Mouse (Mus musculus) heart, postnatal 0 days (tissue): ENCODE measurements at regions not wholly inside any gene's neighbourhood (a gene's known extent, or its start where the extent isn't known, plus 50 kb on each side); places are given as distances from the start of the nearest gene placed in this dataset.

Experiments
- ATAC-seq: fragments of 200-750 bp; cut with Nextera tagmentation; 2 replicates; pipeline ENCODE4 v1.8.0; 2017; ENCODE audit warnings: low read depth, moderate number of reproducible peaks, moderate library complexity; ENCODE audit not compliant: insufficient read depth
- DNase-seq: peaks from one replicate; pipeline ENCODE4 v3.0.0-alpha.2; 2016; ENCODE audit warnings: low spot score
- H3K27ac ChIP-seq: fragments of 300-500 bp; sonication (generic); 2 replicates; pipeline ENCODE4 v1.5.1; 2014; ENCODE audit warnings: low read depth, mild to moderate bottlenecking
- H3K27me3 ChIP-seq: fragments of 300-500 bp; sonication (generic); 2 replicates; pipeline ENCODE4 v1.6.1; 2014; ENCODE audit warnings: low read length, mixed read lengths; ENCODE audit not compliant: control insufficient read depth, insufficient read depth
- H3K36me3 ChIP-seq: fragments of 300-500 bp; sonication (generic); replicated peaks from 2 replicates; pipeline ENCODE4 v1.6.1; 2014; ENCODE audit warnings: low read length, mixed read lengths; ENCODE audit not compliant: control insufficient read depth, insufficient read depth
- H3K4me1 ChIP-seq: fragments of 300-500 bp; sonication (generic); 2 replicates; pipeline ENCODE4 v1.6.1; 2014; ENCODE audit warnings: antibody characterized with exemption; ENCODE audit not compliant: control insufficient read depth, insufficient read depth
- H3K4me2 ChIP-seq: fragments of 300-500 bp; sonication (generic); 2 replicates; pipeline ENCODE4 v1.6.1; 2014; ENCODE audit warnings: low read depth, mild to moderate bottlenecking, low read length, moderate library complexity
- H3K4me3 ChIP-seq: fragments of 300-500 bp; sonication (generic); 2 replicates; pipeline ENCODE4 v1.5.1; 2014; ENCODE audit warnings: low read depth, low read length
- H3K9ac ChIP-seq: fragments of 300-500 bp; sonication (generic); replicated peaks from 2 replicates; pipeline ENCODE4 v1.6.1; 2014; ENCODE audit warnings: low read depth, low read length, mixed read lengths
- H3K9me3 ChIP-seq: fragments of 300-500 bp; sonication (generic); replicated peaks from 2 replicates; pipeline ENCODE4 v1.6.1; 2016; ENCODE audit warnings: low read length; ENCODE audit not compliant: control insufficient read depth
- CTCF ChIP-seq: IDR thresholded peaks from 2 replicates; pipeline ENCODE4 v1.5.1; 2016; ENCODE audit warnings: antibody characterized with exemption, control low read depth, low read depth
- EP300 ChIP-seq: IDR thresholded peaks from 2 replicates; pipeline ENCODE4 v1.6.1; 2016; ENCODE audit warnings: antibody characterized with exemption, low read depth
- WGBS: fragments of 180-500 bp; shearing (Covaris S2); extraction: QIAGEN DNeasy Blood & Tissue Kit; methylation state at CpG from one replicate; pipeline ENCODE4 v1.1.7; 2014; 5-methylcytosine and 5-hydroxymethylcytosine counted together

GRCm38 (mm10) chr12:71767896-71768295 lies 63.0 kb upstream of the Daam1 start:
- no peak for TF ChIP-seq CTCF
- no peak for TF ChIP-seq EP300
- Histone ChIP-seq H3K36me3 (no peaks in the 10 kb centered on the region), H3K9me3 (no peaks in the 10 kb centered on the region), H3K27me3 (no peaks in the 10 kb centered on the region), H3K4me1 (no peaks in the 10 kb centered on the region), H3K4me3 (no peak overlapping the region), H3K4me2 (no peak overlapping the region), H3K27ac (no peak overlapping the region), H3K9ac (no peak overlapping the region)
- ATAC-seq: no peak
- 39% methylated on average over 3 of the region's 3 CpGs for WGBS
- no peak for DNase-seq

GRCm38 (mm10) chr12:71768471-71768870 lies 62.4 kb upstream of the Daam1 start:
- no peaks in the 10 kb centered on the region for H3K4me1 ChIP-seq
- TF ChIP-seq EP300 (no peak), CTCF (peak; percentile 85)
- no peak for ATAC-seq
- H3K9me3 ChIP-seq: no peaks in the 10 kb centered on the region
- H3K36me3 ChIP-seq: no peaks in the 10 kb centered on the region
- H3K9ac ChIP-seq: no peak overlapping the region
- peak overlapping the region; percentile 58 for H3K4me2 ChIP-seq
- H3K27ac ChIP-seq: no peak overlapping the region
- H3K27me3 ChIP-seq: no peaks in the 10 kb centered on the region
- peak overlapping the region; percentile 37 for H3K4me3 ChIP-seq
- DNase-seq: peak; percentile 84
- WGBS: under 1% methylated on average over 12 of the region's 12 CpGs

GRCm38 (mm10) chr12:71768890-71769289 lies 62.0 kb upstream of the Daam1 start:
- no peak overlapping the region for H3K27ac ChIP-seq
- peak overlapping the region; percentile 37 for H3K4me3 ChIP-seq
- no peak for TF ChIP-seq CTCF
- no peak for TF ChIP-seq EP300
- H3K36me3 ChIP-seq: no peaks in the 10 kb centered on the region
- WGBS: 30% methylated on average over 9 of the region's 9 CpGs
- no peak; the same call in 1 of the 2 replicates for ATAC-seq
- 0 out of 2 replicates have a peak, but pooled peaks cover 2% of the 10 kb centered on the region for H3K4me1 ChIP-seq
- no peak overlapping the region for H3K9ac ChIP-seq
- no peaks in the 10 kb centered on the region for H3K27me3 ChIP-seq
- no peak for DNase-seq
- peak overlapping the region; percentile 58 for H3K4me2 ChIP-seq
- H3K9me3 ChIP-seq: no peaks in the 10 kb centered on the region

- H3K4me1 ChIP-seq: 0 out of 2 replicates have a peak, but pooled peaks cover 4% of the 10 kb centered on the region
- 82% methylated on average over 6 of the region's 6 CpGs for WGBS
- no peaks in the 10 kb centered on the region for H3K9me3 ChIP-seq
- no peak overlapping the region for H3K4me2 ChIP-seq
- ATAC-seq (no peak), DNase-seq (no peak)
- no peak overlapping the region for H3K4me3 ChIP-seq
- no peak for TF ChIP-seq CTCF
- H3K27ac ChIP-seq: no peak overlapping the region
- no peak overlapping the region for H3K9ac ChIP-seq
- no peaks in the 10 kb centered on the region for H3K36me3 ChIP-seq
- no peaks in the 10 kb centered on the region for H3K27me3 ChIP-seq
Measured at GRCm38 (mm10) chr12:71769302-71769701, 61.6 kb upstream of the Daam1 start.

GRCm38 (mm10) chr12:71773891-71774290 lies 57.0 kb upstream of the Daam1 start:
- H3K4me2 ChIP-seq: no peak overlapping the region
- H3K9ac ChIP-seq: no peak overlapping the region
- no peak overlapping the region for H3K4me3 ChIP-seq
- DNase-seq (no peak), ATAC-seq (no peak)
- 0 out of 2 replicates have a peak, but pooled peaks cover 4% of the 10 kb centered on the region for H3K4me1 ChIP-seq
- H3K36me3 ChIP-seq: no peaks in the 10 kb centered on the region
- 58% methylated on average over 9 of the region's 9 CpGs for WGBS
- TF ChIP-seq CTCF (no peak), EP300 (no peak)
- no peaks in the 10 kb centered on the region for H3K9me3 ChIP-seq
- no peaks in the 10 kb centered on the region for H3K27me3 ChIP-seq
- no peak overlapping the region for H3K27ac ChIP-seq

- no peak for DNase-seq
Measured at GRCm38 (mm10) chr12:71775126-71775525, 55.8 kb upstream of the Daam1 start.

More at GRCm38 (mm10) chr12:71775126-71775525, 55.8 kb upstream of the Daam1 start:
- 72% methylated on average over 12 of the region's 12 CpGs for WGBS
- Histone ChIP-seq H3K27me3 (no peaks in the 10 kb centered on the region), H3K27ac (no peak overlapping the region), H3K4me1 (0 out of 2 replicates have a peak, but pooled peaks cover 4% of the 10 kb centered on the region), H3K4me3 (no peak overlapping the region), H3K9me3 (no peaks in the 10 kb centered on the region), H3K9ac (no peak overlapping the region), H3K4me2 (no peak overlapping the region), H3K36me3 (no peaks in the 10 kb centered on the region)
- no peak for ATAC-seq
- no peak for TF ChIP-seq CTCF
- TF ChIP-seq EP300: no peak
